Mouse (Mus musculus) brain, adult 2 months (tissue): ENCODE data around the gene Hmox1.
A peak's percentile ranks its signal among the peaks of the same experiment; 100 is the strongest.

Experiments
- DNase-seq: peaks from one replicate; pipeline ENCODE4 v3.0.0; 2011; ENCODE audit warnings: low read depth, low spot score

Gene Hmox1

DNA sequence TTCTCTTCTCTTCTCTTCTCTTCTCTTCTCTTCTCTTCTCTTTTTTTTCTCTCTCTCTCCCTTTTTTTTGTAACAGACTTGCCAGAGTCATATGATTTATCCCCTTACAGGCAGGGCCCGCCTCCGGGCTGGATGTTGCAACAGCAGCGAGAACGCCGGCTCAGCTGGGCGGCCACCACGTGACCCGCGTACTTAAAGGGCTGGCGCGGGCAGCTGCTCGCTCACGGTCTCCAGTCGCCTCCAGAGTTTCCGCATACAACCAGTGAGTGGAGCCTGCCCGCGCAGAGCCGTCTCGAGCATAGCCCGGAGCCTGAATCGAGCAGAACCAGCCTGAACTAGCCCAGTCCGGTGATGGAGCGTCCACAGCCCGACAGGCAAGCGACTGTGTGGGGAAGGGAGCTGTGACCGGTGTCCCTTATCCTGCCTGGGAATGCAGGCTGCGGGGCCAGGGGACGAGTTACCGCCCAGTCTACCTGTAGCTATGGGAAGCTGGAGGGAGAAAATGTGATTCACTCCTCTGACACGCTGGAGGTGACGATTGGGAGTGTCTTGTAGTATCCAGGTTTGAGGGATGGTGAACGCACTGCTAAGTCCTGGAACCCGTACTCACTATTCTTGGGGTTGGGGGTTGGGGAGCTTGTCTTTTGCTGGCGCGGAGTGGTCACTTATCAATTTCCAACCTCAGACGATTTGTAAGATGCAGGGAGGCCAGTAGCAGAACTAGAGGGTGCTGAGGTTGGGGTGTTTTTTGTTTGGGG lies at the start of gene Hmox1:
Gene Hmox1 (plus strand): TSS at position 223 of the 758 bp plus-strand sequence.
- DNase-seq: peak; percentile 93

DNA sequence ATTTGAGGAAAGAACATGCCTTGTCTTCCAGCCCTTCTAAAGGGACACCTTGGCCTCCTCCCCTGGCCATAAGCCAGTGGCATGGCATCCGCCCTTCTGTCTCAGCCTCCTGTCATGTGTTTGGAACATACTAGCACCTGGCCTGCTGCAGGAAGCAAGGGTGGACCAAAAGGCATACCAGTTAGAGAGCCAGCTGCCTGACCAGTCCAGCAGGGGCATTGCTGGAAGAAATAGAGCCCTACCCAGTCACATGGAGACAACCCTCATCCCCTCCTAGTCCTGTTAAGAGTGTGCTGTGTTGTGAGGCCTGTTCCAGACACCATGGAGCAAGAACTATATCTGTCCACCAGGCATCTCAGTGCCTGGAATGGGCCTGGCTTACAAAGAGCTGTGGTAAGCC lies 47.1 kb upstream of the Hmox1 start:
- DNase-seq: peak; percentile 45

DNA sequence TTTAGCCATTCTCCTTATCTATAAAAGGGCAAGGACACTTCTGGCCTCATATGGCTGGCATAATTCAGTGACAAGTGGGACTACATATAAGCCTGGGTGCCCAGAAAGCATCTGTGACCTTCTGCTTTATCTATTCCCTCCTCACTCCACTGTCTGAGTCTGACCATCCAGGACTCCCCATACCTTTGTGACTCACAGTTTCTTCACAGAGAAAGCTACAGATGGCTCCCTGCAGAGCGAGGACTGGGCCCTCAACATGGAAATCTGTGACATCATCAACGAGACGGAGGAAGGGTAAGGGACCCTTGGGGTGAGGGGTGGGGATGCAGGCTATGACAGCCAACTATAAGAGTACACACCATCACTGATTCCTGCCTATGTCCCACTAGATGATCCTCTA lies 45.6 kb upstream of the Hmox1 start:
- no peak for DNase-seq

DNA sequence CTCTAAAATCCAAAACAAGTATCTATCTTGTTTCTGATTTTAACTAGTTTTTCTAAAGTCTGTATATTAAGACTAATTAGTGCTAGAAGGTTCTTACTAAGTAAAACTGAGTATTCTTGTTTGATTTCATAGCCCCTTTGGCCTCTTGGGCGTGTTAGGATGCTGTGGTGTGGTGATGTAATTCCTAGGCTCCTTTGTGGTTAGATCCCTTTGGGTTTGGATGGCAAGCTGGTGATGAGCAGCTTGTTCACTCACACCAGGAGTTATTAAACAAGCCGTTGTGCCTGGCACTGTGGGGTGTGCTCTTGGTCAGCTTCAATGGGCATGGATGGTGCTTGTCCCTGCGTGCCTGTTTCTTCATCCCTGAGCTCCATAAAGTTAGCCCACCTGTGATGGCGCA lies 40.1 kb upstream of the Hmox1 start:
- DNase-seq: no peak

DNA sequence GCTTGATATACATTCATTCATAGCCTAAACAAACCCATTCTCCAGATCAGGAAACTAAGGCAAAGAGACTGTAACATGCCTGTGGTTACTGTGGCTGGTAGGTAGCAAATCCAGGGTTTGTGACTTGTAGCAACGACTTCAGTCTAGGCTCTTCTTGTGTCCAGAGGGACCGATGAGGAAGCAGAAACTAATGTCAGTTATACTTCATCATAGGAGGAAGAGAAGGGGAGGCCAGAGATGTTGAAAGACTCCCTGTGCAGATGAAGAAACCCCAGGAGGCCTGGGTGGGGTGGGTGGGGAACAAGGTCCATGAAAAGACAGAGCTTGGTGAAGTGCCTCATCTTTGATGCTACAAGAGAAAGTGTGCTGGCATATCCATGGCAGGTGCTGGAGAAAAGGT lies 37.7 kb upstream of the Hmox1 start:
- DNase-seq: no peak

DNA sequence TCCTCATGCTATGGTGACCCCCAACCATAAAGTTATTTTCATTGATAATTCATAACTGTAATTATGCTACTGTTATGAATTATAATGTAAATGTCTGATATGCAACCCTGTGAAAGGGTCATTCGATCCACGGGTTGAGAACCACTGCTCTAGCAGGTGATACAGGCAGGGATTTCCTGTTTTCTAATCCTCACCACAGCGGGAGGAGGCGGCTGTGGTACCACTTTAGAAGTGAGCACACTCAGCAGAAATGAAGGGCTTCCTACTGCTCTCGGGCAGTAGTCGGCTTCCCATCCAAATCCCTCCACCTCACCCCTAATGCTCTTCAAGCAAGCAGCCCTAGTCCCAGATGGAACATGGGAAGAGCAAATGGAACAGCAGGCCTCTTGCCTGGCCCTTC lies 33.4 kb upstream of the Hmox1 start:
- DNase-seq: no peak

DNA sequence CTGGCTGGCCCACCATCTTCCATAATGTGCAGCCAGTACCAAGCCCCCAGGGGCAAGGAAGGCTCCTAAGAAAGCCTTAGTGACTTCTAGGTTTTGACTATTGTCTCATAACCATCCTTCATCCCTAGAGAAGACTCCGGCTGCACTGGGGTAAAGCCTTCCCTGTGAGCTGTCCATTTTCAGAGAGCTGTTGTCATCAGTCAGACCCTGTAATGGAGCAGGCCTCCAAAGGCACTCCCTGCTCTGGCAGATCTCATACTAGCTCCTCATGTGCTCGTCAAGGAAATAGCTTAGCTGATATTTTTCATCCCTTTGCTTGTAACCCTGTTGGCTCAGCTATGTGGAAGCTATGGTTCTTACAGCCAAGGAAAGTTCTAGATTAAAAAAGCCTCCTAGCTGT lies 32.6 kb upstream of the Hmox1 start:
- no peak for DNase-seq

DNA sequence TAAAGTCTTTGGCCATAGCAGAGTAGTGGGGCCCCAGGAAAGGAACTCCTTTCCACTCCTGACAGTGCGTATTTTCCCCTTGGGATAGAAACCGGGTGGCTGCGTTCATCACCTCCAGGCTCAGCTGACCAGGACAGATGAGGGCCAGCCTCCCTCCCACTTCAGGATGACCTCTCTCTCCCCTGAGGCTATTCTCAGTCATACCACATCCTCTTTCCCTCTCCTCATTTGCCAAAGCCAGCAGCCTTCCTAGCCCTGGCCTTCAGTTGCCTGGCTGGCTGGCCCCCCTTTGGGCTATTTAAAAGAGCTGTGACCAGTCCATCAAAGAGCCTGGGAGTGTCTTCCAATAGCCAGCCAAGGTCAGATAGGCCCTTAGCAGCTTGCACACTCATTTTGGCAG lies 30.1 kb upstream of the Hmox1 start:
- DNase-seq: no peak

DNA sequence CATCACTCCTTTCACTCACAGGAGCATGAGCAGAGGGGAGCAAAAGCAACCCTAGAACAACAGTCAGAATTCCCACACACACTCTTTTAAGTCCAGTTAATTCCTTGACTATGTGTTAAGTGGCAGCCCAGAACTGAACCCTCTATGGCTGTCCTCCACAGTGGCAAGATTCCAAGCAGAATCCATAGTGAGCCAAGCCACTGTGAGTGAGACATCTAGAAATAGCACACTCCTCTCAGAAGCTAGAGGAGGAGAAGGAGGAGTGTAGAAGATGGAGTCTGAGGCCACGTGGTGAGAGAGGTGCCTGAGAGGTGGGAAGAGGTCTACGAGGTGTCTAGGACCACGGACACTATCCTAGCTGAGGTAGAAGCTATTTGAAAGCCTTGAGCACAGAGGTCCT lies 28.6 kb upstream of the Hmox1 start:
- peak; percentile 65 for DNase-seq

DNA sequence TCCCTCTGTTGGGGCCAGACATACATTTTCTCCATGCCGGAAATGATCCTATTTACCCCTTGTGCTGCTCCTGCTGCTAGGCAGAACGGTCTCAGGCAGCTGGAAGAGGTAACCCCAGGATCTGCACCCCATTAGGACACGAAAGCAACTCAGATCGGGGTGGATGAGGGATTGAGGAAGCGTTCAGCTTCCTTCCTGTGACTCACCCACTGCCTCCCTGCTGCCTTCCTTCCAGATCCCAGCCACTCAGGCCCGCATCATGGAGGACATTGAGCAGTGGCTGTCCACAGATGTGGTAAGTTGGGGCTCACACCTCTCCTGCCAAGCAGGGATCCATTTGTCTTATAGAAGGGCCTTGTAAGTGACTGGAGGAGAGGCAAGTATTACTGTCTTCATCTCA lies 26.1 kb upstream of the Hmox1 start:
- DNase-seq: no peak

DNA sequence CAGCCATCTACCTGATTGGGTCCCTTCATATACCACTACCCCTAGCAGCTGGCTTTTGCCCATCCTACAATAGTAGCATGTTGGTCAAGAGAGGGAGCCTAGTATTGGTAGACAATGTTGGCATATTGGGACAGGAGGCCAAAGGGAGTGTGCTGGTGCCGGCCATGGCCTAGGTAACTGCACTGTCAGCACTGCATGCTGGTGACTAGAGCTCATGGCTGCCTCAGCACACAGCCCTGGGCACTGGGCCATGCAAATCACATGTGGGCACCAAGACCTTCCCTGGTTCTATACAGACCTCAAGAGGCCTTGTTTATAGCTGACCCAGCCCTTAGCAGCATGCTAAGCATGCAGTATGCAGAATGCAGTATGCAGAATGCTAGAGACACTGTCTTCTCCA lies 23.1 kb upstream of the Hmox1 start:
- no peak for DNase-seq

DNA sequence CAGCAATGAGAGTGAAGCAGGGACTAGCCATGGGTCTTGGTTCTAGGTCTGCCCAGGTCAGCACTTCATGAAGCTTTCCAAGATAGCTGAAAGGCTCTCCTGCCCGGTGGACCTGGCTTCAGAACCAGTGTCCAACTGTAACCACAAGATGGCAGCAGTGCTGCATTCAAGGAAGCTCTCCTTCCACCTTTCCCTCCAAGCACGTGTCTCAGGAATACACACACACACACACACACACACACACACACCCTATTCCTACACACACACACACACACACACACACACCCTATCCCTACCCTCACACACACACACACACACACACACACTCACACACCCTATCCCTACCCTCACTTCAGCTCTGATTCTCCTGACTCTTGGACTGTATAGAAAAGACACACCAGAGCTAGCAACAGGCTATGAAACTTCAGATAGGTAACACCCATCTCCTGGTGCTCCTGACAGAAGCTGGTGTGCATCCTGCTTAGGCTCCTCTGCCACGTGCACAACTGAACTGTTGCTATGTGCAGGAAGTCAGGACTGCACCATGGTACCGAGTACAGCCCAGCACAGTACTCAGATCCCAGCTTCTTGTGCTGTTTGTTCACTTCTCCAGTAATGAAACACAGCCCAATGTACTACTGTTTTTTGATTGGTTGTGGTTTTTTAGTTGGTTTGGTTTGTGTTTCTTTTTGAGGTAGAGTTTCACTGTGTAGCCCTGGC lies 21.6 kb upstream of the Hmox1 start:
- peak; percentile 91 for DNase-seq

DNA sequence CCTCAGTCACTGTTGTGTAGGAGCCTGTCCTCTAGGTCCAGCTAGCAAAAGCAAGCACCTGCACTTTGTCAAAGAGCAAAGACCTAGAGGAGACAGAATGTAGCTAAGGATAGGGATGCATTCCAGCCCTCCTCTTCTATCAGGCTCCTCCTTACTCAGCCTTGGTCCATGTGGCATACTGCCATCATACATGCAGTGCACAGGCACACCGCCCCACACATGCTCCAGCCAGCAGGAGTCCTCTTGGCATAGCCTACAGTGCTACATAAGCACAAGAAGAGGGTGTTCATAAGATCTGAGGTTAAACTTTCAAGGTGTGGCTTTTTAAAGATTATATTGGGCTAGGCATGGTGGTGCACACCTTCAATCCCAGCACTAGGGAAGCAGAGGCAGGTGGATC lies 18.5 kb upstream of the Hmox1 start:
- no peak for DNase-seq

DNA sequence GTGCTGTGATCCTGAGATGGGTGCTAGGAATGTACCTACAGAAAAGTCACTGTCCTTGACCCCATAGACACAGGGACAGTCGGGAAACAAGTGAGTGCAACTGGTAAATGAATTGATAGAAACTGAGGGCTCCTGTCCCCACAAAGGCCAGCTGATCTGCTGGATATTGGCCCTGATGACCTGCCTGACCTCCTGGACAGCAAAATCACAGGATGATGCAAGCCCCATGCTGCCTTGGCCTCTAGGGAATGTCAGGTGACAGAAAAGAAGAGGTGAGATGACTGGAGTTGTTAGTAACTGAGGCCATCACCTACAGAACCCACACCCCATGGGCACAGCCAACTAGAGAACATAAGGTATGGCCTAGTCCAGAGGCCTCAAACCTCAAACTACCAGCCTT lies 15.2 kb upstream of the Hmox1 start:
- no peak for DNase-seq

DNA sequence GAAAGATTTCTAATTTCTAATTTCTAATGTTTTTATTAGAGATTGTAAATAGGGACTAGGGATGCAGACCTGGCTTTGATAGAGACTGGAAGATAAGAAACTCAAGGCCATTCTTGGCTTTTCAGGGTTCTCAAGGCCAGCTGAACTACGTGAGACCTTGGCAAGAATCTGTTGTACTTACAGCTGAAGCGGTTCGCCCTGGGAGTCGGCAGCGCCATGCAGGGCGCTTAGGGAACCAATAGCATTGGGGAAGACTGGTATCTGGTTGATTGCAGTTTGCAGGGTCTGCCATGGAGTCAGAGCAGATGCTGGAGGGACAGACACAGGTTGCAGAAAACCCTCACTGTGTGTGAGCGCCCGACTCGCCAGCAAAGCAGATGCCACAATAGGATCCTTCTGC lies 14.6 kb upstream of the Hmox1 start:
- no peak for DNase-seq

DNA sequence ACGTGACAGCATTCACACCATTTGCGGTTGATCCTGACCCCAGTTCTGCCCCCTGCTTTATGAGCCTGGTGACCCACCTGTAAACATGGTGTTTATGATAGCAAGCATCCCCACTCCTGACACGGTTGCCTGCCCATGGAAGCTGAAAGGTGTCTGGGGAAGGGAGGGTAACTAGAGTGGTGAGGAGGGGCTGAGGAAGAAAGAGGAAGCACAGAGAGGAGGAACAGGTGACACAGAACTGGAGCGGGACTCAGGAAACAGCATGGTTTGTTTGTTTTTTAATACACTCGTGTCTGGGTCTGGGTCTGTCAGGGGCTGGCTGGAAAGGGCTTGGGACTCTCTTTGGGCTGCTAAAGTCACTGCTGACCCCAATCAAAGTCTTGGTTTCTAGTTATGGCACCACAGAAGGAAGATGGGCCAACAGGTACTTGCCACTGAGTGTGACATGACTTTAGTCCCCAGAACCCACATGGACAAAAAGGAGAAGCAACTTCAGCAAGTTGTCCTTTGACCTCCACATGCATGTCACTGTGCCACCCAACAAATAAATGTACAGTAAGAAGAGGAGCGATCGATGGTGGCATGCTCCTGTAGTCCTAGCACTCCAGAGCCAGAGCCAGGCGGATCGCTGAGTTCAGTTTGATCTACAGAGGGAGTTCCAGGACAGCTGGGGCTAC lies 11.9 kb upstream of the Hmox1 start:
- no peak for DNase-seq

DNA sequence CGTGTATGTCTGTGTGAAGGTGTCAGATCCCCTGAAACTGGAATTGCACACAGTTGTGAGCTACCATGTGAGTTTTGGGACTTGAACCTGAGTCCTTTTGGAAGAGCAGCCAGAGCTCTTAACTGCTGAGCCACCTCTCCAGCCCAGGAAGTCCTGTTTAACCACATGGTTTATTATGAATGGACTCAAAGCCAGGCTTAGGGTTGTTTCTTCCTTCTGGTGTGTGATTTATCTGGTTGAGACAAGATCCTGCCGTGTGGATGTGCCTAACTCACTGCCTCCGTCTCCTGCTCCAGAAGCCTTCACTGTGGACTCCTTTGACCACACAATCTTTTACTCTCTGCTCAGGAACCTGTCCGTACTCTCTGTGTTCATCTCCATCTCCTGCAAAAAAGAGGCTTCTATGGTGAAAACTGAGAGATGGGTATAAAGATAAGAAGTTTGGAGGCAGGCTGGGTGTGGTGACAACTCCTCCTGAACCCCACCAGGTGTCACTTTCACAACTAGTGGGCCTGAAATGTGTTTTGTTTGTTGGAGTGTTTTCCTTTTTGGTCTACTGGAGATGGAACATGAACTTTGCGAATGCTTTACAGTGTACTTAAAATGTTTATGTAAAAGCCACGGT lies 11.1 kb upstream of the Hmox1 start:
- DNase-seq: no peak

DNA sequence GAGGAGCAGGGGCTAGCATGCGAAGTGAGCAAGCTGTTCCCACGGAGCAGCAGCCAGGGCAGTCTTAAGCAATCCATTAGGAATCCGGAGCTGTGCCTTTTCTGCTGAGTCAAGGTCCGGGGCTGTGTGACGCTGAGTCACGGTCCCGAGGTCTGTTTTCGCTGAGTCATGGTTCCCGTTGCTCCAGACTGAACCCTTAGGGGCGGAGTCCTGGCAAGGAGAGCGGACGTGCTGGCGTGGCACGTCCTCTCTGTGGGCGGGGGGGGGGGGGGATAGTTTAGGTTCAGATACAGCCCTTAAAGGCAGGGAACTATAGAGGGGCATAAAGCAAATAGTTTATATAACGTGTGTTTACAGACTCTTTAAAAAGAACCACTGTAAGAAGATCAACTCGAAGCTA lies 9.6 kb upstream of the Hmox1 start:
- DNase-seq: peak; percentile 95

DNA sequence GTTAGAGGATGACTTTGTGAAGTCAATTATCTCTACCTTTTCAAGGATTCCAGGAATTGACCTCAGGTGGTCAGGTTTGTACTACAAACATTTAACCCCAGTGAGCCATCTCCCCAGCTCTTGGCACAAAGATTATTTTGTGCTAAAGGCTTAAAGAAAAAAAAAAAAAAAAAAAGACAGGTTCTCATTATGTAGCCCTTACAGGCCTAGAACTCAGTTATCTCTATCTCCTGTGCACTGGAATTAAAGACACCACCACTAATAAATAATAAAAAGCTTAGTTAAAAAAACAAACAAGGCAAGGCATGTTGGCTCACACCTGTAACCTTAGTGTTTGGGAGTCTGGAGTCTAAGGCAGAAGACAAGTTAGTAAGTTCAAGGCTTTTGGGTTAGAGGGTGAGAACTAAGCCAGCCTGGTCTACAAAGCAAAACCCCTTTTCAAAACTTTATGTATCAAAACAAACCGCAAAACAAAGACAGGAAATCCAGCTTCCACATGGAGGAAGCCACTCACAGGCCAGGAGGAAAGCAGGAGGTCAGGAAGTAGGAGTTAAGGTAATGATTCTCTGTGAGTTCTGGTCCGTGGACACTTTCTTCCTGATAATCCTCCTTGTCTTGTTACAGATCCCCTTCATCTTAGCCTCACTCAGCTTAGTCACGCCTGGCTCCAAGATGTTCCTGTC lies 8.9 kb upstream of the Hmox1 start:
- DNase-seq: no peak

DNA sequence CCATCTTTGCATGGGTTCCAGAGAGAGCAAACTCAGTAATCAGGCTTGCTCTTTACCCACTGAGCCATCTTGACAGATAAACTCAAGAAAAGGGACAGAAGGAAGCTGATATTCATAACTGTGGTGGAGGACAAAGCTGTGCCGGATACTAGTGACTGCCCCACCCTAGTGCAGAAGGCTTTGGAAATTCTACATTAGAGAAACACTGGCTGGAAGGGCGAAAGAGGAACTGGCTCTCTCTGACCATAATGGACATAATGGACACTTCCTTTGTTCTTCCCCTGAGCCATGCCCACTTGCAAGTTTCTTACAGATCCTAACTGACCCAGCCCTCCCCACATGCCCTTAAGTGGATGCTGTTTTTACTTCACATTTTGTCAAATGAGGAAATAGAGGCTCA lies 7.4 kb upstream of the Hmox1 start:
- DNase-seq: no peak

DNA sequence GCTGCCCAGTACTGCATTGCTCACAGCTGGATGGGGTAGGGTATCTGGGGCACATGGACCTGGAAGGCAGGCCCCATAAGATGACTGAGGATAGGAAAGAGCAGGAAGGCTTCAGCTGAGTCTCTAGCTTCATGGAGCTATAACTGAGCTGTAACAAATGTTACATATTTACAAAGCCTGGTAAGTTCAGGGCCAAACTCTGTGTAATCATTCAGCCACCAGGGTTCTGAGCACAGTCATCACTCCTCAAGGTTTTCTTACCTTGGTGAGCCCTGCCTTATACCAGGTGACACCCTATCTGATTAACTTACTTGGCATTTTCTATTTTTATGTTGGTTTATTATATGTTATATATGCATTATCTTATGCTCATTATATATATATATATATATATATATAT lies 6.3 kb upstream of the Hmox1 start:
- no peak for DNase-seq
